Mouse (Mus musculus): ENCODE data around the gene Hnf1b.

Hnf1b gene

DNA sequence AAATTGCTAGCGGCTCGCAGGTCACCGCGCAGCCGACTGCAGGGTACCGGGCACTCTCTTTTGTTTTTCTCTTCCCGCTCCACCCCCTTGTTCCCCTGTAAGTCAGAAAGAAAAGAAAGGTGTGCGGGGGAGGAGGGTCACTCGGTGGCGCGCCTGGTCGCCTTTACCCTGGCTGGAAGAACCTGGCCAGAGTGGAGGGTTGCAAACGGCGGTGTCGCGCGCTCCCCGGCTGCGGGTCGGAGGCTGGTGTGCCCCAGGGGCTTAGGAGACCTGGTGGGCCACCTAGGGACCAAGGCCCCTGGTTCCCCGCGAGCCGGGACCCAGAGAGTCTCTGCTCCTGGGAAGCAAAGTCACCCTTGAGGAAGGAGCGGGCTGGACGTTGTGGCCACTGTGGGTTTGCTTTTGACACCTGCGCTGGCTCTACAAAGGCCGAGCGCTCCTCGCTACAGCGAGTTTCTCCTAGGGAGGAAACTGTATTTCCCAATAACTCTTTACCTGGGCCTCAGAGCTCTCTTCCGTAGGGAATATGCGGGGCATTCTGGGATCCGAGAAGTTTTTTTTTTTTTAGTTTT is 3.4 kb downstream of the Hnf1b start:
- no peak for DNase-seq (ENCODE audit: low spot score)

DNA sequence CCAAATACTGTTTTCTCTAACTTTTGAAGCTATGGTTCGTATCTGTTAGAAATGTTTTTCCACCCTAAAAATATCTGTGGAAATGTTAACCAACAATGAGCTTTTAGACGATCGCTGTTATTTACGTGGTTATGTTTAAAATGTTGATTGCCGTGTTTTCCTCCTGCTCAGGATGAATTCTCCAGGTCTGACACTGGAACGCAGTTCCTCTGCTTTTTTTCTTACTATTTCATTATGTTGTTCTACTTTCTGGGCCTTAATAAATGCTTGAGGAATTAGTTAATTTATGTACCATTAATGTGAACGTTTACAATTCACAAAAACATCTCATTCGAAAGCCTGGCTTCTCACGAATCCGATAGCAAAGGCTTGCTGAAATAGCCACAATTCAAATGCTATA is 4.2 kb downstream of the Hnf1b start:
- no peak for DNase-seq (ENCODE audit: low spot score)

DNA sequence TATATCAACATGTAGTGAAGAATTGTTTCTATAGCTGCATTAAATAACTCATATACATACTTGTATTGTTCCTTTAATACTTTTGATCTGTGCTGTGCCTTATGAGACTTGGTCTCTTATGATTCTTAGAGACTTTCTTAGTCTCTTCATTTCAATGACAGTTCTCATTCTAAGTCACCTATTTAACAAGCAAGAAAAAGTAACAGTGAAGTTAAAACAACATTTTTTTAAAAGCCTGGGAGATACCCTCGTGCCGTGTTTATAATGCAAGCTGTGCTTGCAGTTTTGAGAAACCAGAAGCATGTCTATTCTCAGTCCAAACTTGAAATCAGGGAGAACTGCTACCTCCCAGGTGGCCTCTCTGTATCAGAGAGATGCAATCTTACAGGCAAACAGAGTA is 4.8 kb downstream of the Hnf1b start:
- DNase-seq (ENCODE audit: low spot score): no peak

- DNase-seq (ENCODE audit: low spot score): no peak
These were observed 7.4 kb downstream of the Hnf1b start for GRCm38 (mm10) chr11:83857256-83857655.

DNA sequence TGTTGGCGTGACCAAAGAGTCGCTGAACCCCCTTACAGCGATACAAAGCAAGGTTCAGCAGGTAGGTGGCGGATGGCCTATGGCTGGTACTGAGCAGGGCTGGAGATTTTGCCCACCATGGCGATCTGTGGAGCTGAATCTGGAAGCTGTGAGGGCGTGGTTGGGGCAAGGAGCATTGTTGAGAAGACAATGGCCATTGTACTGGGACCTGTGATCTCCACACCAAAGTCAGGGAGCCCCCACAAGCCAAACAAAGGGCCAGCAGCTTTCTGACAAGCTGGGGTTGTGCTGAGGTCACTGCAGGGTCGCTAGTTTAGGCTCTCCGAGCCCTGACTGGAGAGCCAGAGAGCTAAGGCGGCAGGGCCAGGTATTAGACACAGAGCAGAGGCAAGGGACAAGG is 15.4 kb downstream of the Hnf1b start:
- DNase-seq (ENCODE audit: low spot score): no peak

DNA sequence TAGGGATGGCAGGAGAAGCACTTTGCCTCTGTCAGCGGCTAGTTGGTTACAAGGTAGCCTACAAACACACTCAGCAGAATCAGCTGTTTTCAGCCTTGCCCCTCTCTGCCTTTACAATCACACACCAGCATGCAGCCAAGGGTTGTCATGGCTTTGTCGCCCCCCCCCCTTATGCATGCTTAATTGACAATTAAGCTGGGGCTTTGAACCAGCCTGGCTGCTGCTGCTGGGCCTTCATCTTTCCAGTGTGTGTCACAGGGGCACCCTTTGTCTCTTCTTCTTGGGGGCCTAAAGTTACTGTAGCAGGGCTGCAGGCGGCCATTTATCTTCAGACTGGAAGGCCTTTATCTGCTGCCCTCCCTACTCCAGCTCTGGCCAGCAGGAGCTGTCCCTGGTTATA is 17.7 kb downstream of the Hnf1b start:
- no peak for DNase-seq (ENCODE audit: low spot score)

- DNase-seq (ENCODE audit: low spot score): no peak
These were observed 19.3 kb downstream of the Hnf1b start for GRCm38 (mm10) chr11:83869147-83869546.

GRCm38 (mm10) chr11:83869686-83870085 is 19.8 kb downstream of the Hnf1b start:
- DNase-seq (ENCODE audit: low spot score): no peak

DNA sequence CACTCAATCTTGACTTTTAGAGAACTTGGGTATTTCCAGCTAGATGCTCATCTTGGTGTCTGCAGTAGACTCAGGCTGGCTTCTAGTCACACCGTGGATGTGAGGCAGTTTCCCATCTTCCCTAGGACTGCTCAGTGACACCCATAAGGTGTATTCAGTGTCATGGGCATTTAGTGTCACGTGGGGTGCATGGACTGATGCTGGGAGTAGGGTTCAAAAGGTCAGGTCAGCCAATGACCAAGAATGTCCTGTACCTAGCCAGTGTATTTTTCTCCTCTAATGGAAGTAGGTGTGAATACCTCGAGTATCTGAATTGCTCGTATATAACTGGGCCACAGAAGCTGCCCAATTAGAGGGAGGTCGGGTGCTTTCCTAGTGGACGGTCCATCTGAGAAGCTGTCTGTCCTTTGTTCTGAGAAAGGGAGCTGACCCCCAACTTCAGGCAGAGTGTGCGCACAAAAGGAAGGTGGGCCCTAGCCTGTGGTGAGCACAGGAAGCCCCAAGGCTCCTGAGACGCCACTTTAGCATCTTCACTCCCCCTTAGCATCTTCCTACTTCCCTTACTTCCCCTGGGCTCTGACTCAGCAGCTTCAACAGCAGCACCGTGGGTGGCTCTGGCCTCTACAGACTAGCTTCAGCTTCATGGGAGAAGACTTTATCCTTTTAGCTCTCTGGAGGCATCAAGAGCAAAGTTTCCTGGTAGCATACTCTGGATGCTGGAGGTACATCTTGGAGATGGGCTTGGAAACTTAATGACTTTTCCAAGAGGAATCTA is 22.1 kb downstream of the Hnf1b start:
- no peak for DNase-seq (ENCODE audit: low spot score)

DNA sequence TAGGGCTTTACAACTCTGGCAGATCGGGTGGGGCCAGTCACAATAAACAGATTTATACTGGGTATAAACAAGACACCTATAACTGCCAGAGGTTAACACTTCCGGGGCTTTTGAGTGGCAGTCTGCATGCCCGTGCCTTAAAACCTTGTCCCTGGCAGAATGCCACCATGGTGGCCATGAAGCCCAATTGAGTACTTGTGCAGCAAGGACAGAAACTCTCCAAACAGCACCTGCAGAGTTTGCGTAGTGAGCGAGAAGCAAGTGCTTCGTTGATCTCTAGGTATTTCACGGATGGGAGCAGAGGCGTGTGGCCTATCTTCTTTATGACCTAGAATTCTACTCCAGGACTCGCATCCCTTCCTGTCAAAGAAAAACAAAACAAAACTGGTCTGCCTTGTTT is 23.6 kb downstream of the Hnf1b start:
- DNase-seq (ENCODE audit: low spot score): no peak

- no peak for DNase-seq (ENCODE audit: low spot score)
These were observed 26.8 kb downstream of the Hnf1b start for GRCm38 (mm10) chr11:83876630-83877029.

GRCm38 (mm10) chr11:83877765-83878164 is 27.9 kb downstream of the Hnf1b start:
- DNase-seq (ENCODE audit: low spot score): no peak

DNA sequence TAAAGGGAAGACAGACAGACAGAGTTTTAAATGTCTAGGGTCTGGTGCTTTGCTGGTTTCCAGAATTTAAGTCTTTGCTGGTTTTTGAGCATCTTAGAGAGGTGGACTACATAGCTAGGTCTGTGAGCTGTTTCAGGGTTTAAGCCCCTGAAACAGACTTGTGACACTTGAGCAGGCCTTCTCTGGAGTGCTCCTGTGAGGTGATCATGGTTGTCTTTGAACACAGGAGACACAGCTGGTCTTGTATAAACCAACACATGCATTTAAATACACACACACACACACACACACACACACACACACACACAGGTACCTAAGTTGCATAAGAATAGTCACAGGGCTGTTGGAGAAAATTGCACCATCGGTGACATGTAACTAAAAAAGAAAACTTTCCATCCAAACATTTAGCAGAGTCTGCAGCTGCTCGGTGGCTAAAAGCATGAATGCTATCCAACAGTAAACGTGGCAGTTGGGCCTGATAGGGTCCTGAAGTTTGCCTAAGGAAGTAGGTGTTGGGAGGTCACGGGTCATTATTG is 28.6 kb downstream of the Hnf1b start:
- no peak for DNase-seq (ENCODE audit: low spot score)

GRCm38 (mm10) chr11:83879130-83879529 is 29.3 kb downstream of the Hnf1b start:
- no peak for DNase-seq (ENCODE audit: low spot score)

- DNase-seq (ENCODE audit: low spot score): no peak
These were observed 31.6 kb downstream of the Hnf1b start for GRCm38 (mm10) chr11:83881438-83881837.

GRCm38 (mm10) chr11:83882552-83882951 is 32.7 kb downstream of the Hnf1b start:
- no peak for DNase-seq (ENCODE audit: low spot score)

GRCm38 (mm10) chr11:83883074-83883473 is 33.2 kb downstream of the Hnf1b start:
- DNase-seq (ENCODE audit: low spot score): no peak

DNA sequence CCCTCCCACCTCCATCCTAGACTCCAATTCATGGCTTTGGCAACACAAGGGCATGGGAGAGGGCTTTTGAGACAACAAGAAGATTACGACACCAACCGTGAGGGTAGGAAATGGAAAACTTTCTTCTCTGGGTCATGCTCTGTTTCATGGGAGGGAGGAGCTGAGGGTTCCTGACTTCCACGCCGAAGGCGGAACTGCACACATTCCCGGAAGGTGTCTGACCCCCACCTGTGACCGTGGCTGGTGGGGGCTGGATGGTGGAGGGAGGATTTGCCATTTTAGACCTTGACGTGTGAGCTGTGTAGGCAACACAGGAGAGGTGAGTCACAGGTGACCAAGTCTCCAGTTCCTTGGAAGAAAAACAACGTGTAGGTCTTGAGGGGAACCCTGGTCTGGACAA is 33.9 kb downstream of the Hnf1b start:
- no peak for DNase-seq (ENCODE audit: low spot score)

DNA sequence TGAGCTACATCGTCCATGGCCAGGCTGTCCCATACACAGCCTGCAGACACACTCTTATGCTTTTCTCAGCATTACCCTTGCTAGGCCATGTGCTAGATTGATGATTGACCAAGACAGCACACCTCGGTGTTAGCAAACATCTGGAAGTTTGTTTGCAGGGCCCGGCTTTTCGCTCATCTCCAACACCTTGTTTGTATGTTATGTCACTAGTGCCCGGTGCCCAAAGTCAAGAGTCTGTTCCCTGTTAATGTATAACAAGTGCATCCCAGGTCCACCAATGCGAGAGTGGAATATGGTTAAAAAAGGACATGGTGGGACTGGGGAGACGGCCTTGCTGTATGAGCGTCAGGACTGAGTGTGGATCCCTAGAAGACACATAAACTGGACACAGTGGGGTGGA is 35.3 kb downstream of the Hnf1b start:
- DNase-seq (ENCODE audit: low spot score): no peak

DNA sequence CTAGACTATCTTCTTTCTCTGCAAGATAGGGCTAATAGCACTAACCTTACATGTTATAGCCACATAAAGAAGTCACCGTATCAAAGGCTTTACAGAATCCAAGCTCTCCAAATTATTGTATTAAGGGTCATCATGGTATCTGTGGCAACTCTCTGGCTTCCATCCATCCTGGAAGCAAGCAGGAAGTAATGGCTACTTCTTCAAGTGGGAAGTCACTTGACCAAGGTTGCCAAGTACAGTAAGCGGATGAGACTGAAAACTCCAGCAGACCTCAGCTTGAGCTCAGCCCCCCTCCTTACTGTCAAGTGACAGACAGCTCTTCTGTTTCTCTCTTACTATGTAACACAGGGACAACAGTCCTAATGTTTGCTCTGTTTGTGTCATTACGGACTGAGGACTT is 36.9 kb downstream of the Hnf1b start:
- no peak for DNase-seq (ENCODE audit: low spot score)

DNA sequence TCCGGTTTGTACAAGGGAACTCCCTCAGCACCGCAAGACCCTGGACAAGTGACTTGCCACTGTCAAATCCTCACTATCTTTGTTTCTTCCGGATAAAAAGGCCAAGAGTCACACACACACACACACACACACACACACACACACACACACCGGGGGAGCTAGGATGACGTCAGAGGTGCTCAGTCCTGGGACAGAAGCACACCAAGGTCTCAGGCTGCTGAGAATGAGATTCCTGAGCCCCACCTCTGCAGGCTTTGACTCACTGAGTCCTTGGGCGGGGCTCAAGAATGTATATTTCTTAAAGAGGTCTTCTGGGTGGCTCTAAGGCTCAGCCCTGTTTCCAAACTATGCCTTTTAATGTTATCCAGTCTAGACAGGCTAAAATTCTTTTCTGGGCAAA is 41.5 kb downstream of the Hnf1b start:
- DNase-seq (ENCODE audit: low spot score): no peak

DNA sequence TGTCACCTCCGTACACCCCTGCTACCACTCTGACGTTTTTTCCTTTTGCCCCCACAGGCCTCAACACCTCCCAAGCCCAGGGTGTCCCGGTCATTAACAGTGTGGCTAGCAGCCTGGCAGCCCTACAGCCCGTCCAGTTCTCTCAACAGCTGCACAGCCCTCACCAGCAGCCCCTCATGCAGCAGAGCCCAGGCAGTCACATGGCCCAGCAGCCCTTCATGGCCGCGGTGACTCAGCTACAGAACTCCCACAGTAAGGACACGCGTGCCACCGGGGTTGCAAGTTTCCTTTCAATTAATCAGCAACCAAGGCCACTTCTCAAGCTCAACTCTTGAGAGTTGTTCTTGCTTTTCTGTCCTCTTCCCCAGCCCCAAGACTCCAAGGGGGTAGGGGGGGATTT is 43.5 kb downstream of the Hnf1b start:
- no peak for DNase-seq (ENCODE audit: low spot score)

- DNase-seq (ENCODE audit: low spot score): no peak
These were observed 46.9 kb downstream of the Hnf1b start for GRCm38 (mm10) chr11:83896430-83897410.

All from testis, postnatal 10 days (tissue).